Mouse (Mus musculus): Measurements from ENCODE around the gene Nckap5. TPM values are rescaled to one million over a fixed set of nuclear protein-coding genes. Genes with fewer than 3 reads are reported as not detected.
A peak's percentile ranks its signal among the peaks of the same experiment; 100 is the strongest.

Nckap5 gene
- polyA plus RNA-seq, 1 experiment from 2014 or later = 1.1 TPM

GRCm38 (mm10) chr1:126377339-126377980 lies 453.1 kb downstream of the Nckap5 start:
- WGBS (ENCODE audit: insufficient replicate concordance) = 51% methylated on average over 9 of the region's 9 CpGs

DNA sequence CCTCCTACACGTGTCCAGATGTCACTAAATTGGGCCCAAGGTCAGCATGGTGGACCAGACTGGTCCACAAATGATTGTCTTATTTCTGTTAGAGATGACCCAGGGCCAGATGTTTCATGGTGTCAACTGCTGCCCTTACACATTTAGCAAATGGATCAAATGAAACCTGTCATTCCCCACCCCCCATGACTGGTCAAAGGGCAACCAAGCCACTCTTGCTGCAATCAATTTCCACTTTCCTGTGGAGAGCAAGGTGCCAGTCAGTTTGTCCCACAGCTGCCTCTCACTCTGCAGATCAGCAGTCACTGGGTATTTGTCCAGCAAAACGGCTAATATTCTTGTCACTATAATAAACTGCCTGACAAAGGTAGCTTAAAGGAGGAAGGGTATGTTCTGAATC lies 463.9 kb downstream of the Nckap5 start:
- peak overlapping the region; percentile 64 for H3K27ac ChIP-seq (ENCODE audit: low read depth)
- WGBS (ENCODE audit: insufficient replicate concordance) = 50% methylated on average over 2 of the region's 2 CpGs

More at GRCm38 (mm10) chr1:126377339-126377980, 453.1 kb downstream of the Nckap5 start:
- Histone ChIP-seq H3K36me3 (replicated peaks; ENCODE audit: insufficient read depth, low read length) (no peaks in the 10 kb centered on the region), H3K9me3 (ENCODE audit: low read length) (no peaks in the 10 kb centered on the region), H3K27ac (ENCODE audit: low read depth) (no peak overlapping the region), H3K4me3 (ENCODE audit: low read depth, low read length) (no peak overlapping the region), H3K9ac (replicated peaks) (no peak overlapping the region), H3K4me2 (ENCODE audit: low read depth, low read length) (no peak overlapping the region), H3K27me3 (ENCODE audit: insufficient read depth, low read length) (no peaks in the 10 kb centered on the region), H3K4me1 (ENCODE audit: insufficient read depth) (no peaks in the 10 kb centered on the region; the same call in 1 of the 2 replicates)
- no peak for DNase-seq
- TF ChIP-seq EP300 (IDR thresholded peaks at IDR 0.05; ENCODE audit: low read depth) (no peak), CTCF (IDR thresholded peaks at IDR 0.05; ENCODE audit: low read depth) (no peak)
- no peak for ATAC-seq

DNA sequence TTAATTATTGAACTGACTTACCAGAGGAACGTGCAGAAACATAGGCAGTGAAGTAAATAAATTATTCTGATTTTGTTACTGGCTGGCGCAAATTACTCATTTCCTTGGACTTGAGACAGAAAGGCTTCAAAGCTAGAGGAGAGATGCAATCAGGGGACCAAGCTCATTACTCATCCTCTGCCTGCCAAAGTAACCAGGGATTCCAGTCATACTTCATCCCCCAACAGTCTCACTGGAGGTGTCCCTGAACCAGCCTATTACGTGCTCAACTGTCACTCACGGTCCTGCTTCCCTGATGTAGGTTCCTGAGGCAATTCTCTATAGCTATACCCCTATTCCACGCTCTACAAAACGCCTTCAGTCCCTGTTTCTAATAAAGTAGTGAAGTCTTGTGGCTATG lies 466.0 kb downstream of the Nckap5 start:
- peaks cover 5% of the 10 kb centered on the region; the same call in 1 of the 2 replicates for H3K4me1 ChIP-seq (ENCODE audit: insufficient read depth)
- WGBS (ENCODE audit: insufficient replicate concordance) = 82% methylated on average over 6 of the region's 6 CpGs
- no peak for TF ChIP-seq CTCF (IDR thresholded peaks at IDR 0.05; ENCODE audit: low read depth)
- TF ChIP-seq EP300 (IDR thresholded peaks at IDR 0.05; ENCODE audit: low read depth) = no peak
- H3K27me3 ChIP-seq (ENCODE audit: insufficient read depth, low read length) = no peaks in the 10 kb centered on the region
- no peak overlapping the region for H3K27ac ChIP-seq (ENCODE audit: low read depth)
- no peaks in the 10 kb centered on the region for H3K36me3 ChIP-seq (replicated peaks; ENCODE audit: insufficient read depth, low read length)
- H3K9ac ChIP-seq (replicated peaks) = no peak overlapping the region
- H3K4me2 ChIP-seq (ENCODE audit: low read depth, low read length) = no peak overlapping the region
- ATAC-seq (no peak), DNase-seq (no peak)
- no peaks in the 10 kb centered on the region for H3K9me3 ChIP-seq (ENCODE audit: low read length)
- H3K4me3 ChIP-seq (ENCODE audit: low read depth, low read length) = no peak overlapping the region

More for the DNA sequence above, 463.9 kb downstream of the Nckap5 start:
- Histone ChIP-seq H3K4me1 (ENCODE audit: insufficient read depth) (peaks cover 5% of the 10 kb centered on the region; the same call in 1 of the 2 replicates), H3K9me3 (ENCODE audit: low read length) (no peaks in the 10 kb centered on the region), H3K27me3 (ENCODE audit: insufficient read depth, low read length) (no peaks in the 10 kb centered on the region), H3K4me3 (ENCODE audit: low read depth, low read length) (no peak overlapping the region), H3K36me3 (replicated peaks; ENCODE audit: insufficient read depth, low read length) (no peaks in the 10 kb centered on the region), H3K9ac (replicated peaks) (no peak overlapping the region), H3K4me2 (ENCODE audit: low read depth, low read length) (0 out of 2 replicates have a peak overlapping the region, but pooled peaks have one; percentile 22)
- TF ChIP-seq EP300 (IDR thresholded peaks at IDR 0.05; ENCODE audit: low read depth) = no peak
- no peak for TF ChIP-seq CTCF (IDR thresholded peaks at IDR 0.05; ENCODE audit: low read depth)
- DNase-seq = peak; percentile 68
- peak; percentile 92 for ATAC-seq

DNA sequence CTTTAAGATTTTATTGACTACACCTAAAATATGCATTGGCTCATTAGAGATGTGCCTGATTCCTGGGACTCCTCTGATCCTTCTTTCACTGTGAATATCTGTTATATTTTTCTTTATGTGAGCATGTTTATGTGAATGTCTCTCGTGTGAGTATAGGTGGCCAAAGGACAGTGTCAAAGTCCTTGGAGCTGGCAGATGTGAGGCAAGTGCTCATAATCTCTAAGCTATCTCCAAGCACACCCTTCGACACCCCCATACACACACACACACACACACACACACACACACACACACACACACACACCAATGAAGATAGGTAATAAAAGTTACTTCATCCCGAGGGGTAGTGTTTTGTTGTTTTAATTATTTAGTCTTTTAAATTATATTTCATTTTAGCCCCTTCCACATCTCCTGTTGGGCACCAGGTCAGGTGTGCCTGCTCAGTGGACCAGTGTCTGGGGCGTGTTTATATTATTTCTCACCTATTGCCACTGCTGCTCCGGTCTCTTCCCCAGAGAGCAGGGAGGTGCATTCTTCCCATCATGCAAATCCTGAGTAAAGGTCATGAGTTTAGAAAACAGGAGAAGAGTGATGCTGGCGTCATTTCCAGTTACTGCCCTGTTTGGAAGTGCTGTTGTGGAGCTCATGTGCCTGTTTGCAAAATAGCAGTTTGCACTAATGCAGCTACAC lies 469.9 kb downstream of the Nckap5 start:
- Histone ChIP-seq H3K4me2 (ENCODE audit: low read depth, low read length) (no peak overlapping the region), H3K36me3 (replicated peaks; ENCODE audit: insufficient read depth, low read length) (no peaks in the 10 kb centered on the region), H3K9me3 (ENCODE audit: low read length) (no peaks in the 10 kb centered on the region), H3K27me3 (ENCODE audit: insufficient read depth, low read length) (no peaks in the 10 kb centered on the region), H3K4me3 (ENCODE audit: low read depth, low read length) (no peak overlapping the region), H3K27ac (ENCODE audit: low read depth) (peak overlapping the region; percentile 75), H3K9ac (replicated peaks) (no peak overlapping the region), H3K4me1 (ENCODE audit: insufficient read depth) (no peaks in the 10 kb centered on the region)
- ATAC-seq (peak; percentile 97), DNase-seq (peak; percentile 24)
- 63% methylated on average over 6 of the region's 6 CpGs for WGBS (ENCODE audit: insufficient replicate concordance)
- TF ChIP-seq CTCF (IDR thresholded peaks at IDR 0.05; ENCODE audit: low read depth) (no peak), EP300 (IDR thresholded peaks at IDR 0.05; ENCODE audit: low read depth) (no peak)

DNA sequence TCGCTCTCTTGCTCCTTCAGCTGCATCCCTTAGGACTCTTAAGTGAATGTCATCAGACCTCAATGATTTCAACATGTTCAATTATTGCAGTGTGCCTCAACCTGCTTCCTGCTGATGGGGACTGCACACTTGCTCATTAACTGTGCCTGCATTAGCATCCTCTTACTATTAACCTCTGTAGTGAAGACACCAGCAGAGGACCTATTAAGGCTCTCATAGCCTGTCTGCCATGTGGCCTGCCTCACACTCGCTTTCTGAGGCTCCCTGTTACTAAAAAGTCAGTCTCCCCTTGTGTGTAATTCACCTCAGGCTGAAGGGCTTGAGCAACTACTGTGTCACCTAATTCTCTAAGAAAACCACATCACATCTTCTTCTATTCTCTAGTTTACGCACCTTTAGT lies 470.5 kb downstream of the Nckap5 start:
- Histone ChIP-seq H3K4me3 (ENCODE audit: low read depth, low read length) (no peak overlapping the region), H3K4me2 (ENCODE audit: low read depth, low read length) (no peak overlapping the region), H3K36me3 (replicated peaks; ENCODE audit: insufficient read depth, low read length) (no peaks in the 10 kb centered on the region), H3K27ac (ENCODE audit: low read depth) (peak overlapping the region; percentile 45; the same call in 1 of the 2 replicates), H3K9ac (replicated peaks) (no peak overlapping the region), H3K27me3 (ENCODE audit: insufficient read depth, low read length) (no peaks in the 10 kb centered on the region), H3K4me1 (ENCODE audit: insufficient read depth) (no peaks in the 10 kb centered on the region), H3K9me3 (ENCODE audit: low read length) (no peaks in the 10 kb centered on the region)
- no peak for ATAC-seq
- 75% methylated on average over 3 of the region's 3 CpGs for WGBS (ENCODE audit: insufficient replicate concordance)
- TF ChIP-seq EP300 (IDR thresholded peaks at IDR 0.05; ENCODE audit: low read depth) (no peak), CTCF (IDR thresholded peaks at IDR 0.05; ENCODE audit: low read depth) (no peak)
- DNase-seq = no peak

GRCm38 (mm10) chr1:126341806-126342205 lies 488.8 kb downstream of the Nckap5 start:
- Histone ChIP-seq H3K4me3 (ENCODE audit: low read depth, low read length) (no peak overlapping the region), H3K9me3 (ENCODE audit: low read length) (no peaks in the 10 kb centered on the region), H3K4me1 (ENCODE audit: insufficient read depth) (no peaks in the 10 kb centered on the region), H3K4me2 (ENCODE audit: low read depth, low read length) (no peak overlapping the region), H3K36me3 (replicated peaks; ENCODE audit: insufficient read depth, low read length) (no peaks in the 10 kb centered on the region), H3K27me3 (ENCODE audit: insufficient read depth, low read length) (no peaks in the 10 kb centered on the region), H3K9ac (replicated peaks) (no peak overlapping the region), H3K27ac (ENCODE audit: low read depth) (no peak overlapping the region)
- TF ChIP-seq EP300 (IDR thresholded peaks at IDR 0.05; ENCODE audit: low read depth) = no peak
- TF ChIP-seq CTCF (IDR thresholded peaks at IDR 0.05; ENCODE audit: low read depth) = no peak
- ATAC-seq = no peak
- no peak for DNase-seq
- WGBS (ENCODE audit: insufficient replicate concordance) = 74% methylated on average over 2 of the region's 2 CpGs

Measured in liver, postnatal 0 days (tissue).